Mouse (Mus musculus): ENCODE measurements around the gene Angptl2. TPM values are rescaled to one million over a fixed set of nuclear protein-coding genes. Genes with fewer than 3 reads are reported as not detected.

Angptl2 gene
- total and polyA plus RNA-seq, 3 experiments = 0.04 to 0.21 TPM; not detected in 1

GRCm38 (mm10) chr2:33295115-33295514, 79.2 kb downstream of the Angptl2 start:
- H3K27me3 ChIP-seq (replicated peaks) = no peaks in the 10 kb centered on the region
- no peak overlapping the region for H3K27ac ChIP-seq (ENCODE audit: insufficient read depth, low read depth)
- dilution Hi-C loops (cut with MboI; ENCODE audit: extremely low pct_ligation_motif_present, extremely low pct_unique_long_range_greater_than_20kb, low sequenced_read_pairs) (no loop called here), in situ Hi-C loops (cut with MboI; ENCODE audit: low pct_ligation_motif_present, low pct_unique_long_range_greater_than_20kb, low sequenced_read_pairs) (no loop called here)
- no peak overlapping the region for H3K4me3 ChIP-seq (replicated peaks in 1 of 3; ENCODE audit: low read depth in 2 of 3, low read length in 2 of 3, poor library complexity in 1 of 3)
- no peak for DNase-seq (ENCODE audit: extremely low read depth)
- H3K36me3 ChIP-seq (replicated peaks in 1 of 2; ENCODE audit: control insufficient read depth in 1 of 2, insufficient read depth in 1 of 2, low read length in 1 of 2) = no peaks in the 10 kb centered on the region
- 0 out of 4 replicates have a peak, but pooled peaks cover 0 to 2% of the 10 kb centered on the region in 2 experiments for H3K4me1 ChIP-seq (ENCODE audit: control insufficient read depth in 1 of 2, insufficient read depth in 2 of 2)
- H3K4me2 ChIP-seq (ENCODE audit: insufficient read depth, low read depth, poor library complexity, severe bottlenecking) = no peak overlapping the region
- no peaks in the 10 kb centered on the region for H3K9me3 ChIP-seq (replicated peaks; ENCODE audit: low read length)
- H3K9ac ChIP-seq (ENCODE audit: insufficient read depth, low read depth) = no peak overlapping the region
- no peaks in the 10 kb centered on the region for H3K79me2 ChIP-seq (replicated peaks; ENCODE audit: control insufficient read depth, extremely low read depth, insufficient read depth, poor library complexity, severe bottlenecking)
- TF ChIP-seq MAX (IDR thresholded peaks at IDR 0.05; ENCODE audit: low read length) = no peak
- no peak for TF ChIP-seq JUND (conservative IDR thresholded peaks at IDR 0.05; ENCODE audit: low read depth, low read length)
- no peak for TF ChIP-seq MAZ (IDR thresholded peaks at IDR 0.05; ENCODE audit: low read depth, low read length)
- TF ChIP-seq ZMIZ1 (IDR thresholded peaks at IDR 0.05; ENCODE audit: low read depth, low read length) = no peak
- TF ChIP-seq TBP (conservative IDR thresholded peaks at IDR 0.05; ENCODE audit: low read depth, low read length) = no peak
- TF ChIP-seq ZNF384 (IDR thresholded peaks at IDR 0.05; ENCODE audit: low read depth, low read length) = no peak
- TF ChIP-seq USF2 (conservative IDR thresholded peaks at IDR 0.05; ENCODE audit: low read depth, low read length) = no peak
- TF ChIP-seq EP300 (IDR thresholded peaks at IDR 0.05; ENCODE audit: low read length) = no peak
- TF ChIP-seq SMC3 (IDR thresholded peaks at IDR 0.05; ENCODE audit: low read depth, low read length) = no peak

Other genes starting within 250 kb of the Angptl2 start
- gene Slc2a8, start 234.0 kb upstream of the Angptl2 start, total RNA-seq (2012; rRNA removed) = 3.8 and 5.6 TPM in 2 replicates
- 0.95 and 1.3 TPM in 2 replicates for gene Slc2a8, start 234.0 kb upstream of the Angptl2 start, total RNA-seq (2014; rRNA removed)
- 0.90 and 1.1 TPM in 2 replicates for gene Slc2a8, start 234.0 kb upstream of the Angptl2 start, polyA plus RNA-seq (2012; ENCODE audit: insufficient read length, low read depth)
- 0.08 and 0.25 TPM in 2 replicates for gene Garnl3, start 84.4 kb upstream of the Angptl2 start, total RNA-seq (2012; rRNA removed)
- gene Garnl3, start 84.4 kb upstream of the Angptl2 start, total RNA-seq (2014; rRNA removed) = 0.49 TPM in 1 of 2 replicates, not detected in the other
- gene Garnl3, start 84.4 kb upstream of the Angptl2 start, polyA plus RNA-seq (2012; ENCODE audit: insufficient read length, low read depth) = 0.16 and 0.19 TPM in 2 replicates
- gene Ralgps1, start 155.4 kb downstream of the Angptl2 start, total RNA-seq (2012; rRNA removed) = 1.2 and 1.5 TPM in 2 replicates
- gene Ralgps1, start 155.4 kb downstream of the Angptl2 start, total RNA-seq (2014; rRNA removed) = 0.62 and 0.95 TPM in 2 replicates
- gene Ralgps1, start 155.4 kb downstream of the Angptl2 start, polyA plus RNA-seq (2012; ENCODE audit: insufficient read length, low read depth) = 1.3 and 2.1 TPM in 2 replicates
- 5.0 TPM in 2 replicates for gene Zbtb34, start 215.3 kb downstream of the Angptl2 start, total RNA-seq (2012; rRNA removed)
- 2.0 and 3.4 TPM in 2 replicates for gene Zbtb34, start 215.3 kb downstream of the Angptl2 start, total RNA-seq (2014; rRNA removed)
- 4.5 and 5.8 TPM in 2 replicates for gene Zbtb34, start 215.3 kb downstream of the Angptl2 start, polyA plus RNA-seq (2012; ENCODE audit: insufficient read length, low read depth)